Mouse (Mus musculus) midbrain, embryonic 13.5 days (tissue): ENCODE measurements around the gene Nfil3. TPM values are rescaled to one million over a fixed set of nuclear protein-coding genes. Genes with fewer than 3 reads are reported as not detected.

Experiments used
- ATAC-seq: fragments of 200-750 bp; cut with Nextera tagmentation; 2 replicates; pipeline ENCODE4 v1.8.0; 2017; ENCODE audit warnings: mild to moderate bottlenecking, moderate TSS enrichment, moderate library complexity
- H3K27ac ChIP-seq: fragments of 300-500 bp; sonication (generic); 2 replicates; pipeline ENCODE4 v1.5.1; 2015; ENCODE audit warnings: inconsistent platforms, mild to moderate bottlenecking, moderate library complexity
- H3K27me3 ChIP-seq: fragments of 300-500 bp; sonication (generic); 2 replicates; pipeline ENCODE4 v1.6.1; 2015; ENCODE audit warnings: mild to moderate bottlenecking, inconsistent platforms
- H3K36me3 ChIP-seq: fragments of 300-500 bp; sonication (generic); 2 replicates; pipeline ENCODE4 v1.6.1; 2015; ENCODE audit warnings: mild to moderate bottlenecking, inconsistent platforms
- H3K4me1 ChIP-seq: fragments of 300-500 bp; sonication (generic); replicated peaks from 2 replicates; pipeline ENCODE4 v1.6.1; 2015; ENCODE audit warnings: inconsistent platforms
- H3K4me2 ChIP-seq: fragments of 300-500 bp; sonication (generic); replicated peaks from 2 replicates; pipeline ENCODE4 v1.6.1; 2015; ENCODE audit warnings: moderate library complexity, mild to moderate bottlenecking, inconsistent platforms
- H3K4me3 ChIP-seq: fragments of 300-500 bp; sonication (generic); replicated peaks from 2 replicates; pipeline ENCODE4 v1.5.1; 2015; ENCODE audit warnings: mild to moderate bottlenecking, inconsistent platforms
- H3K9ac ChIP-seq: fragments of 300-500 bp; sonication (generic); replicated peaks from 2 replicates; pipeline ENCODE4 v1.6.1; 2015; ENCODE audit warnings: mild to moderate bottlenecking, inconsistent platforms
- H3K9me3 ChIP-seq: fragments of 300-500 bp; sonication (generic); 2 replicates; pipeline ENCODE4 v1.6.1; 2016; ENCODE audit warnings: mild to moderate bottlenecking, inconsistent platforms
- WGBS: fragments of 180-500 bp; shearing (Covaris S2); methylation state at CpG from one replicate; pipeline ENCODE4 v1.1.7; 2015; 5-methylcytosine and 5-hydroxymethylcytosine counted together
- polyA plus RNA-seq: library from polyadenylated mRNA; unstranded; fragments of >200 nt; fragmentation: Nextera tagmentation; extraction: Ambion mirVana; gene quantifications from 2 replicates; pipeline ENCODE4 v1.2.1, GENCODE M21; 2015

Gene Nfil3
- polyA plus RNA-seq, 1 experiment from 2014 or later, result 41.3 TPM

DNA sequence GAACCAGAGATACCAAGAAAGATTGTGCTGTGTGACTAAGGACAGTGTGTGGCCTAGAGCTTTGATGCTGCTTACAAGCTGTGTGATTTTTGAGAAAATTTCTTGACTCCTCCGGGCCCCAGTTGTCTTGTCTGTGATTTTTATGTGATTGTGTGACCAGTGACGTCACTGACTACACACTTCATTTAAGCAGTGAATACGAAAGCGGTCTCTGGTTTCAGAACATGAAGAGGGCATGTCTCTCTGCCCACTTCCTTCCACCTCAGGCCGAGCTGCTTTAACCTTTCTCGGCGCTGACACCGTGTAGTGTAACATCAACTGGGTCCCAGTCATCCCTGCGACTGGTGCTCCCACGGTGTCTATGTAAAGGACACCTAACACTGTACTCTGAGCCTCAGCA is 17.7 kb upstream of the Nfil3 start:
- Histone ChIP-seq H3K27me3 (no peaks in the 10 kb centered on the region), H3K4me3 (no peak overlapping the region), H3K9me3 (no peaks in the 10 kb centered on the region), H3K4me1 (no peaks in the 10 kb centered on the region), H3K27ac (no peak overlapping the region), H3K36me3 (no peaks in the 10 kb centered on the region), H3K9ac (no peak overlapping the region), H3K4me2 (no peak overlapping the region)
- no peak for ATAC-seq
- WGBS, result 93% methylated on average over 10 of the region's 10 CpGs

GRCm38 (mm10) chr13:52997806-52998205 is 16.9 kb upstream of the Nfil3 start:
- H3K9ac ChIP-seq, result no peak overlapping the region

GRCm38 (mm10) chr13:52996201-52996600 is 15.3 kb upstream of the Nfil3 start:
- no peaks in the 10 kb centered on the region for H3K36me3 ChIP-seq
- ATAC-seq, result no peak
- no peak overlapping the region for H3K4me3 ChIP-seq
- no peaks in the 10 kb centered on the region for H3K4me1 ChIP-seq
- no peaks in the 10 kb centered on the region for H3K9me3 ChIP-seq
- no peaks in the 10 kb centered on the region for H3K27me3 ChIP-seq
- no peak overlapping the region for H3K27ac ChIP-seq
- no peak overlapping the region for H3K4me2 ChIP-seq
- H3K9ac ChIP-seq, result no peak overlapping the region
- WGBS, result 76% methylated on average over 8 of the region's 8 CpGs

More at GRCm38 (mm10) chr13:52997806-52998205, 16.9 kb upstream of the Nfil3 start:
- H3K4me1 ChIP-seq, result no peaks in the 10 kb centered on the region
- H3K36me3 ChIP-seq, result no peaks in the 10 kb centered on the region
- H3K9me3 ChIP-seq, result no peaks in the 10 kb centered on the region
- no peaks in the 10 kb centered on the region for H3K27me3 ChIP-seq
- ATAC-seq, result no peak
- H3K4me3 ChIP-seq, result no peak overlapping the region
- H3K4me2 ChIP-seq, result no peak overlapping the region
- 76% methylated on average over 2 of the region's 2 CpGs for WGBS
- no peak overlapping the region for H3K27ac ChIP-seq

DNA sequence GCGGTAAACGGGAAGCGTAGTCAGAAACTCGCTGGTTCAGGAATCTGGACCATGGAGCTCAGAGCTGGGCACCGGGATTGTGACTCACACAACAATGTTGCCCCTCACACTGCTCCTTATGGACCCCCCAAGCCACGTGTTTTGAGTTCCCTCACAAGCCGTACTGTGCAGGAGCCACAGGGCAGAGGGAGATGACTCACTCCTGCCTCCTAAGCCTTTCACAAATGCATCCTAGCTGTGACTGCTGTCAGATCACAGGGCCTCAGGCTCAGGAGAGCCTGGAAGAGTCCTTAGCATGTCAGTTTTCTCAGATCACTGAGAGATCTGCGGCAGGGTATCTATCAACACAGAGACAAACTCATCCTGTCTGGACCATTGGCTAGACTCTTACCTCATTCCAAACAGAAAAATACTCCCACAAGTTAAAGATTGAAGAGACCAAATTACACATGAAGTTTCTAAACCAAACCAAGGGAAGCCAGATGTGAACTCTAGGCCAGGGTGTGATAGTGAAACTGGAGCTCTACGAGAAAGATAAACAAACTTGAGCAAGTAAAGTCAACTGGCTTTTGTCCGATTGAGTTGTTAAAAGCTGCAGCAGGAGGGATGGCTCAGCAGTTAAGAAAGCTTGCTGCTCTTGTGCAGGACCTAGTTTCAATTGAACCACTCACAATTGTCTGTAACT is 13.5 kb upstream of the Nfil3 start:
- ATAC-seq, result no peak
- WGBS, result 84% methylated on average over 10 of the region's 10 CpGs
- H3K9me3 ChIP-seq, result no peaks in the 10 kb centered on the region
- no peaks in the 10 kb centered on the region for H3K36me3 ChIP-seq
- no peak overlapping the region for H3K4me3 ChIP-seq
- no peak overlapping the region for H3K27ac ChIP-seq
- H3K9ac ChIP-seq, result no peak overlapping the region
- no peak overlapping the region for H3K4me2 ChIP-seq
- no peaks in the 10 kb centered on the region for H3K27me3 ChIP-seq
- no peaks in the 10 kb centered on the region for H3K4me1 ChIP-seq

- no peak overlapping the region for H3K9ac ChIP-seq
- 74% methylated on average over 9 of the region's 9 CpGs for WGBS
- no peak overlapping the region for H3K4me2 ChIP-seq
- ATAC-seq, result no peak
- no peaks in the 10 kb centered on the region for H3K27me3 ChIP-seq
- H3K9me3 ChIP-seq, result no peaks in the 10 kb centered on the region
- no peaks in the 10 kb centered on the region for H3K36me3 ChIP-seq
- no peaks in the 10 kb centered on the region for H3K4me1 ChIP-seq
- H3K27ac ChIP-seq, result no peak overlapping the region
- no peak overlapping the region for H3K4me3 ChIP-seq
Measured at GRCm38 (mm10) chr13:52990139-52990538, 9.3 kb upstream of the Nfil3 start.

DNA sequence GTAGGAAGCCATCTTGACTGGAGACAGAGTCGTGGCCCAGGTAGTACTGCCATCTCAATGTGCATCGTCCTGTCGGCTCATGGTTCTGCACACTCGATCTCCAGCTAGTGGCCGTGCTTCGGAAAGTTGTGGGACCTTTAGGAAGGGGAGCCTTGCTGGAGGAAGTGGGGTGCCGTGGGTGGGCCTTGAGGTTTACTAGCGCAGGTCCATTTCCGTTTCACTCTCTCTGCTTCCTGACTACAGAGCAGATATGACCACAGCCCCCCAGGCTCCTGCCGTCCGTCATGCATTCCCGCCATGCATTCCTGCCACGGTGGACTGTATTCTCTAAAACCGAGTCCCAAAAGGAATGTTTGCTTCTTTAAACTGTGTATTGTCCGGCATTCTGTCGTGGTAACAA is 8.1 kb upstream of the Nfil3 start:
- no peak for ATAC-seq
- H3K27ac ChIP-seq, result no peak overlapping the region
- WGBS, result 86% methylated on average over 16 of the region's 16 CpGs

GRCm38 (mm10) chr13:52987880-52988279 is 7.0 kb upstream of the Nfil3 start:
- Histone ChIP-seq H3K27me3 (peaks cover 6% of the 10 kb centered on the region; the same call in 1 of the 2 replicates), H3K4me3 (no peak overlapping the region), H3K4me2 (no peak overlapping the region), H3K9me3 (no peaks in the 10 kb centered on the region), H3K4me1 (no peaks in the 10 kb centered on the region), H3K9ac (no peak overlapping the region), H3K36me3 (no peaks in the 10 kb centered on the region), H3K27ac (no peak overlapping the region)
- ATAC-seq, result no peak
- WGBS, result 81% methylated on average over 1 of the region's 1 CpGs

More for the DNA sequence above, 8.1 kb upstream of the Nfil3 start:
- no peak overlapping the region for H3K4me2 ChIP-seq
- H3K9ac ChIP-seq, result no peak overlapping the region
- peaks cover 1% of the 10 kb centered on the region; the same call in 1 of the 2 replicates for H3K27me3 ChIP-seq
- H3K36me3 ChIP-seq, result no peaks in the 10 kb centered on the region
- no peaks in the 10 kb centered on the region for H3K4me1 ChIP-seq
- no peak overlapping the region for H3K4me3 ChIP-seq
- H3K9me3 ChIP-seq, result no peaks in the 10 kb centered on the region

DNA sequence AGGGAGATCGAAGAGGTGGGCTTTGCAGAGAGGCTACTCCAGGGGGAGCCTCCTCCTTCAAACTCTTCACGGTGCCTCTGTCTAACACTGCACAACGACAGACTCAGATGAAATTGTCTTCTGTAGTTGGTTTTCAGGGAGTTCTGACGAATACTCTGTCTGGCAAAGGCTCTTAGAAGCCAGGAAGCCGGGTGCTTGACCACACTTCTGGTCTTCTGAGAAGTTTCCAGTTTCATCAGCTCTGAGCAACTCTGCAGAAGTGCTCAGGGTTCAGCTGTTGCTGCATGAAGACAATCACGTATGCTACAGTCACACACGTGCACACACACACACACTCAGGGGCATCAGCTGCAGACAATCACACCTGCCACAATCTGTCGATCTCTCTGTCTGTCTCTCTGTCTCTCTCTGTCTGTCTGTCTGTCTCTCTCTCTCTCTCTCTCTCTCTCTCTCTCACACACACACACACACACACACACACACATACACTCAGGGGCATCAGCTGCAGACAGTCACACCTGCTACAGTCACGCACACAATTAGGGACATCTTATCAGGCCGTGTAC is 5.4 kb upstream of the Nfil3 start:
- Histone ChIP-seq H3K4me3 (no peak overlapping the region), H3K4me1 (peaks cover 9% of the 10 kb centered on the region), H3K4me2 (no peak overlapping the region), H3K27ac (no peak overlapping the region), H3K27me3 (peaks cover 12% of the 10 kb centered on the region), H3K36me3 (no peaks in the 10 kb centered on the region), H3K9me3 (no peaks in the 10 kb centered on the region), H3K9ac (no peak overlapping the region)
- ATAC-seq, result no peak
- WGBS, result 81% methylated on average over 10 of the region's 10 CpGs

DNA sequence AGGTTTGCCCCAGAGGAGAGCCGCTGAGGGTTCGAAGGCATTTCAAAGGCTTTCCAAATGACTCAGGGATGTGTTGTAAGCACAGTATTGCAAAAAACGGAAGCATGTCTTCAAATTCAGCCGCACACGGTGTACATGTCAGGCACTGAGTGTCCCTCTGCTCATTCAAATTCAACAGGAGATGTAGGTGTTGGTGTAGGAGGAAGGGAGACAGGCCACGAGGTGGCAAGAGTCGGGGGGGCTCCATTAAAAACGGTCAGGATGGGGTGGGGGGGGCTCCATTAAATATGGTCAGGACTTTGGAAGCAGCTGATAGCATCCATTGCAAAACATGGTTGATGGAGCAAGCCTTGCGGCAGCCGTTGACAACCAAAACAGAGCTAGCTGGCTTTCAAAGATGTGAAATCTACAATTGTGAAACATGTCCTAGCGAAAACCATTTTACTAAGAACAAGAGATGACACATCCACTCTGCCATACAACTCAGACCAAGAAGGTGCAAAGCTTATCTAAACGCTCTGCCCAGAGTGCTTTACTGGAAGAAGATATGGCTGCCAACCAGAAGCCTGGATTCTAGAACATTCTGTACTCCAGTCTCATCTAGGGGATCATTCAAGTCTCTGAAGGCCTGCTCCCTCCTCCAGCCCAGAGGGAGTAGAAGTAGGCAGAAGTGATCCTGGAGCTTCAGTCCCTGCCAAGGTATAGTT is 4.8 kb upstream of the Nfil3 start:
- peaks cover 9% of the 10 kb centered on the region for H3K4me1 ChIP-seq
- ATAC-seq, result no peak
- H3K4me3 ChIP-seq, result no peak overlapping the region
- no peaks in the 10 kb centered on the region for H3K9me3 ChIP-seq
- WGBS, result 84% methylated on average over 12 of the region's 12 CpGs
- H3K4me2 ChIP-seq, result no peak overlapping the region
- no peak overlapping the region for H3K27ac ChIP-seq
- H3K9ac ChIP-seq, result no peak overlapping the region
- no peaks in the 10 kb centered on the region for H3K36me3 ChIP-seq
- H3K27me3 ChIP-seq, result peaks cover 12% of the 10 kb centered on the region

DNA sequence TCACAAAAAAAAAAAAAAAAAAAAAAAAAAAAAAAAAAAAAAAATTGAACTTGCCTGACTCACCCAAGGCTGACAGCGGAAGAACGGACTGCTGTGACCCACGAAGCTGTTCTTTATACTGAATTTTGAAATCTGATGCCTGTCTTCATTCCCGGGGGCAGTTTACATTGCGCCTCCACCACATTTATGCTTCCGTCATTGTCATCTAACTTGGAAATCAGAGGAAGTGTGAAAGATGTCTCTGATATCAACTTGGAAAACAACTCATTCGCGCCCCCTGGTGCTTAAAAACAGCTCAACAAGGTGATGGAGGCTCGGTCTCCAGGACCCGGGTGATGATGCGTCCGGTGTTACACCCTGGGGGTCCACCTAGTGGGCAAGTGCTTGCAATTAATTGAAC is 1.8 kb upstream of the Nfil3 start:
- no peak overlapping the region for H3K9ac ChIP-seq
- peak overlapping the region; percentile 98 for H3K4me2 ChIP-seq
- H3K4me3 ChIP-seq, result no peak overlapping the region
- H3K9me3 ChIP-seq, result no peaks in the 10 kb centered on the region
- H3K36me3 ChIP-seq, result no peaks in the 10 kb centered on the region
- no peak for ATAC-seq
- no peak overlapping the region for H3K27ac ChIP-seq
- H3K27me3 ChIP-seq, result peaks cover 12% of the 10 kb centered on the region
- peaks cover 19% of the 10 kb centered on the region for H3K4me1 ChIP-seq
- WGBS, result 1% methylated on average over 12 of the region's 12 CpGs

GRCm38 (mm10) chr13:52981441-52982281 is 788 bp upstream of the Nfil3 start:
- Histone ChIP-seq H3K4me3 (peak overlapping the region; percentile 83), H3K27ac (peak overlapping the region; percentile 66), H3K4me1 (peaks cover 29% of the 10 kb centered on the region), H3K36me3 (no peaks in the 10 kb centered on the region), H3K27me3 (peaks cover 12% of the 10 kb centered on the region), H3K9ac (peak overlapping the region; percentile 88), H3K4me2 (peak overlapping the region; percentile 98), H3K9me3 (no peaks in the 10 kb centered on the region)
- 2% methylated on average over 51 of the region's 51 CpGs for WGBS
- ATAC-seq, result peak; percentile 16; the same call in 1 of the 2 replicates
